Mouse (Mus musculus): ENCODE measurements around the gene Hdac7. TPM values are rescaled to one million over a fixed set of nuclear protein-coding genes. Genes with fewer than 3 reads are reported as not detected.

Hdac7 gene
- polyA plus RNA-seq, 1 experiment from 2014 or later = 5.3 TPM

DNA sequence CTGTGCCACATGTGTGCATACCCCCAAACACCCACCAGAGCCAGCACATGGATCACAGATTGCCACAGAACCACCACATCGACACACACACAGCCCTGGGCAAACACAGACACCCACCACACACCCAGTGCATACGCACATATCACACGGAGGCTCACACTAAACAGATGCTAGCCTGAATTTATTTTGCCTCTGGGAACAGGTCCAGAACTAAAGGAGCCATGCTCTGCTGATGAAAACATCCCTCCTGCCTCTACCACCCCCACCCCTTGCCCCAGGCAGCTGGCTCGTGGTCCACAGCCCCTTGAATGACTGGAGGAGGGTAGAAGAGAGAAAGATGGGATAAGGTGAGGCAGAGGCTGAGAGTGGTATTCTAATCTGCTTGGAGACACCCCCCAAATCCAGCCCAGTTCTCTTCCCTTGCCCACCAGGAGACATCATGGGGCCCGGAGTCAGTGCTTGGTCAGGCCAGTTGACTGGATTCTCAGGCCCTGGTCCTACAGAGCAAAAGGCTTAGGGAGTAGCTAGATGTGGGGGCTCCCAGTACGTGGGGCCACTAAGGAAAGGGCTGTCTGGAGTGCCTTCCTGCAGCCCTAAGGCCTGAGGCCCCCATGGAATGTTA, 16.0 kb downstream of the Hdac7 start:
- Histone ChIP-seq H3K36me3 (replicated peaks; ENCODE audit: insufficient read depth, low read length) (no peaks in the 10 kb centered on the region), H3K9me3 (ENCODE audit: low read length) (no peaks in the 10 kb centered on the region), H3K27me3 (ENCODE audit: insufficient read depth, low read length) (peaks cover 17% of the 10 kb centered on the region; the same call in 1 of the 2 replicates), H3K4me2 (ENCODE audit: low read depth, low read length) (peak overlapping the region; percentile 95), H3K4me1 (ENCODE audit: insufficient read depth) (peaks cover 43% of the 10 kb centered on the region), H3K4me3 (ENCODE audit: low read depth, low read length) (0 out of 2 replicates have a peak overlapping the region, but pooled peaks have one; percentile 2), H3K9ac (replicated peaks) (no peak overlapping the region; the same call in 1 of the 2 replicates), H3K27ac (ENCODE audit: low read depth) (peak overlapping the region; percentile 13; the same call in 1 of the 2 replicates)
- 37% methylated on average over 6 of the region's 6 CpGs for WGBS (ENCODE audit: insufficient replicate concordance)
- no peak for TF ChIP-seq CTCF (IDR thresholded peaks at IDR 0.05; ENCODE audit: low read depth)
- TF ChIP-seq EP300 (IDR thresholded peaks at IDR 0.05; ENCODE audit: low read depth) = no peak
- DNase-seq (no peak), ATAC-seq (no peak)

DNA sequence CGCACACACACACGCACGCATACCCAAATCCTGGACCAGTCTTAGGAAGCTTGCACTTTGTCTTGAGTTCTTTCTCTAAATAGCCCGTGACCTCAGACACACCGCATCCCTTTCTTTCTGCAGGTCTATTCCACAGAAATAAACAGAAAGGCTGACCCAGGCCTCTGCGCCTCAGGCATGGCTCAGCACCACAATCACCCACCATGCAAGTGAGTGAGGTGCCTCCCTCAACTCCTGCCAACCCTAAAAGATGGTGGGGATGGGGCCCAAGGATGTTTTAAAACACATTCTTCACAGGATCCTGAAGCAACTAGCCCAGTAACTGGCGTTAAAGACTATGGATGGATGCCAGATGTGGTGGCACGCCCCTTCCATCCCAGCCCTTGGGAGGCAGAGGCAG, 16.9 kb downstream of the Hdac7 start:
- ATAC-seq (no peak), DNase-seq (no peak)
- TF ChIP-seq EP300 (IDR thresholded peaks at IDR 0.05; ENCODE audit: low read depth) (no peak), CTCF (IDR thresholded peaks at IDR 0.05; ENCODE audit: low read depth) (no peak)
- Histone ChIP-seq H3K4me3 (ENCODE audit: low read depth, low read length) (no peak overlapping the region), H3K4me1 (ENCODE audit: insufficient read depth) (peaks cover 42% of the 10 kb centered on the region), H3K27ac (ENCODE audit: low read depth) (no peak overlapping the region), H3K4me2 (ENCODE audit: low read depth, low read length) (no peak overlapping the region), H3K27me3 (ENCODE audit: insufficient read depth, low read length) (peaks cover 15% of the 10 kb centered on the region; the same call in 1 of the 2 replicates), H3K9me3 (ENCODE audit: low read length) (no peaks in the 10 kb centered on the region), H3K36me3 (replicated peaks; ENCODE audit: insufficient read depth, low read length) (no peaks in the 10 kb centered on the region), H3K9ac (replicated peaks) (no peak overlapping the region)
- 73% methylated on average over 8 of the region's 8 CpGs for WGBS (ENCODE audit: insufficient replicate concordance)

DNA sequence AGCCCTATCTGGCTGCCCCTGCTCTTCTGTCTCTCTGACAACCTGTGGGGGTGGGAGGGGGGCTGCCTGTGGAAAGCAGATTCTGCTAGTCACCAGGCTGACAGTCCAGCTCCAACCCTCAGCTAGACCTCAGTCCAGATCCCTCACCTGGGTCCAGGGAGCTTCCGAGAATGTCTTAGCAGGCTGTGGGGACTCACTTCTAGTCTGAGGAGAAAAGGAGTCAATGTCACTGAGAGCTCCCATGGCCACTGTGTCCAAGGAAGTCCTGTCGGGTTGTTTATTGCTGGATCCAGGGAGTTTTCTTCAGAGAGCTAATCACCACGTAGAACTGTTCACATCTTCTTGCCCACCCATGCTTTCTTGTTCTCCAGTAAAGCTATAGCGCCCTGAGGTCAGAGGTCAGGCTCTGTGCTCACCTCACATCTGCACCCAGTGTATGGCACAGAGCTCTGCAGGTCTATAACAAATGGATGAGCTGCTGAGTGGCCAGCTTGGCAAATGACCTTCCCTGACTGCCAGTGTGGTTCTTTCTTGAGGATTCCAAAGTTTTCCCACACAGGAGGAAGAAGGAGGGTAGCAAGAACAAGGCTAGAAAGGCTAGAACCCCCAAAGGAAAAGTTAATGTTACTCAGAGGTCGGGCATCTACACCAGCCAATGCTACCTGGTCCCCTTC, 17.6 kb downstream of the Hdac7 start:
- DNase-seq (no peak), ATAC-seq (no peak)
- H3K9ac ChIP-seq (replicated peaks) = no peak overlapping the region
- H3K4me2 ChIP-seq (ENCODE audit: low read depth, low read length) = peak overlapping the region; percentile 74; the same call in 1 of the 2 replicates
- H3K27ac ChIP-seq (ENCODE audit: low read depth) = peak overlapping the region; percentile 86
- no peaks in the 10 kb centered on the region for H3K36me3 ChIP-seq (replicated peaks; ENCODE audit: insufficient read depth, low read length)
- no peak for TF ChIP-seq CTCF (IDR thresholded peaks at IDR 0.05; ENCODE audit: low read depth)
- TF ChIP-seq EP300 (IDR thresholded peaks at IDR 0.05; ENCODE audit: low read depth) = no peak
- no peaks in the 10 kb centered on the region for H3K9me3 ChIP-seq (ENCODE audit: low read length)
- no peak overlapping the region for H3K4me3 ChIP-seq (ENCODE audit: low read depth, low read length)
- peaks cover 45% of the 10 kb centered on the region for H3K4me1 ChIP-seq (ENCODE audit: insufficient read depth)
- H3K27me3 ChIP-seq (ENCODE audit: insufficient read depth, low read length) = peaks cover 8% of the 10 kb centered on the region; the same call in 1 of the 2 replicates
- WGBS (ENCODE audit: insufficient replicate concordance) = 55% methylated on average over 5 of the region's 5 CpGs

- Histone ChIP-seq H3K27ac (ENCODE audit: low read depth) (peak overlapping the region; percentile 86), H3K9ac (replicated peaks) (peak overlapping the region; percentile 59), H3K4me2 (ENCODE audit: low read depth, low read length) (peak overlapping the region; percentile 74), H3K36me3 (replicated peaks; ENCODE audit: insufficient read depth, low read length) (no peaks in the 10 kb centered on the region), H3K9me3 (ENCODE audit: low read length) (no peaks in the 10 kb centered on the region), H3K4me1 (ENCODE audit: insufficient read depth) (peaks cover 42% of the 10 kb centered on the region), H3K27me3 (ENCODE audit: insufficient read depth, low read length) (peaks cover 8% of the 10 kb centered on the region; the same call in 1 of the 2 replicates), H3K4me3 (ENCODE audit: low read depth, low read length) (peak overlapping the region; percentile 43)
- 31% methylated on average over 12 of the region's 12 CpGs for WGBS (ENCODE audit: insufficient replicate concordance)
- DNase-seq = peak; percentile 48
- no peak for ATAC-seq
- TF ChIP-seq EP300 (IDR thresholded peaks at IDR 0.05; ENCODE audit: low read depth) = no peak
- TF ChIP-seq CTCF (IDR thresholded peaks at IDR 0.05; ENCODE audit: low read depth) = no peak
Observed at GRCm38 (mm10) chr15:97825941-97826587, 18.2 kb downstream of the Hdac7 start.

DNA sequence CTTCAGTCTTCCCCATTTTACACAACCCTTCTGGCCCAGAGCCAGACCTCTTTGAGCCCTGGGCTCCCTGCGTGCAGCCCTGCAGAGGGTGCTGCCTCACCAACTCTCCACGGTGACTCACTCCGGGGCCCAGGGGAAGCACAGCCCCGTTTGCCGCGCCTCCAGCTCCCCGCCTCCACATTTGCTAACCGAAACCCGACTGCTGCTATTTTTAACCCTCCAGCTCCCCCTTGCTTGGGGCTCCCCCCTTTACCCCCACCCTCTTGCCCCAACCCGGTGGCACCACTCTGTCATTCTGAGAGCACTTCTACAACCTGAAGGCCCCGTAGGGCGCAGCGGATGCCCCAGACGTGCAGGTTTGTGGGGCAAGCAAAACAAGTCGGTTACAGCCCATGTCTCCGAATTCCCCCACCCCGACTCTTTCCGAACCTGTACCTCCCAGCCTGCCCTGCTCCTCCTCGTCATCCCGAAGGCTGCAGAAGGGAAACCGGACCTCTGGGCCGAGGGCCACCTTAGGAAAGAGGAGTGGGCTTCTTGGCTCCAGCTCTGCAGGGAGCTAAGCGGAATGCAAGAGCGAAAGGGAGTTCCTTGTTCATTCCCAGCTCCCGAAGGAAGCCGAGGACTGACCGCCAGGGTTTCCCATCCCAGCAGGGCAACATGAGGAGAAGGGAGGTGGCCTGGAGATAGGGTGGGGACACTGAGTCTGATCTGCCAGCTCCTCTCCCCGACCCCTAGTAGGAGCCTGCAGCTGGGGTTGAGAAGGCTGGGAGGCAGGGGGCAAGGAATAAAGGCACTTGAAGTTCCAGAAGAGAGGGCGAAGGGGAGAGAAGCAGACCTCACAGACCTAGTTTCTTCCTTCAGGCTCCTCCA, 19.0 kb downstream of the Hdac7 start:
- DNase-seq (peak; percentile 88), ATAC-seq (peak; percentile 80)
- peaks cover 43% of the 10 kb centered on the region for H3K4me1 ChIP-seq (ENCODE audit: insufficient read depth)
- peak overlapping the region; percentile 59 for H3K9ac ChIP-seq (replicated peaks)
- WGBS (ENCODE audit: insufficient replicate concordance) = 7% methylated on average over 29 of the region's 29 CpGs
- H3K9me3 ChIP-seq (ENCODE audit: low read length) = no peaks in the 10 kb centered on the region
- H3K36me3 ChIP-seq (replicated peaks; ENCODE audit: insufficient read depth, low read length) = no peaks in the 10 kb centered on the region
- H3K4me3 ChIP-seq (ENCODE audit: low read depth, low read length) = peak overlapping the region; percentile 43
- H3K27ac ChIP-seq (ENCODE audit: low read depth) = peak overlapping the region; percentile 86
- H3K4me2 ChIP-seq (ENCODE audit: low read depth, low read length) = peak overlapping the region; percentile 74
- H3K27me3 ChIP-seq (ENCODE audit: insufficient read depth, low read length) = peaks cover 8% of the 10 kb centered on the region; the same call in 1 of the 2 replicates
- TF ChIP-seq EP300 (IDR thresholded peaks at IDR 0.05; ENCODE audit: low read depth) (peak; percentile 46), CTCF (IDR thresholded peaks at IDR 0.05; ENCODE audit: low read depth) (peak; percentile 75)

All from liver, postnatal 0 days (tissue).